Mouse (Mus musculus): ENCODE results near the gene Foxn3.

Gene Foxn3

GRCm38 (mm10) chr12:99319171-99319570 lies 244.2 kb downstream of the Foxn3 start:
- POLR2A ChIA-PET, result interaction anchor here in 2 of 4 experiments (0.5 to 2.8 kb wide), 4 partner anchors 10 to 797 kb away, joined by 3 to 16 read pairs (median 5); no protein-coding TSS in a partner anchor
- CTCF ChIA-PET, result interaction anchor here in 1 of 4 experiments (0.7 kb wide), 1 partner anchor 345 kb away, joined by 3 read pairs; no protein-coding TSS in a partner anchor

- POLR2A ChIA-PET, result interaction anchor here in 1 of 4 experiments (1.1 to 1.5 kb wide), 3 partner anchors 9 to 61 kb away, joined by 4 read pairs; no protein-coding TSS in a partner anchor
Observed at GRCm38 (mm10) chr12:99315931-99316330, 247.5 kb downstream of the Foxn3 start.

GRCm38 (mm10) chr12:99314817-99315216 lies 248.6 kb downstream of the Foxn3 start:
- POLR2A ChIA-PET, result interaction anchor here in 1 of 4 experiments (1.1 kb wide), 1 partner anchor 62 kb away, joined by 4 read pairs; no protein-coding TSS in a partner anchor
- CTCF ChIA-PET, result no interaction called here

More at GRCm38 (mm10) chr12:99315931-99316330, 247.5 kb downstream of the Foxn3 start:
- CTCF ChIA-PET, result no interaction called here

GRCm38 (mm10) chr12:99311303-99311702 lies 252.1 kb downstream of the Foxn3 start:
- CTCF ChIA-PET, result no interaction called here
- POLR2A ChIA-PET, result interaction anchor here in 1 of 4 experiments (1.0 kb wide), 1 partner anchor 19 kb away, joined by 3 read pairs; no protein-coding TSS in a partner anchor

- ChIA-PET POLR2A (interaction anchor here in 2 of 4 experiments (0.7 to 1.6 kb wide), 3 partner anchors 15 to 31 kb away, joined by 3 to 5 read pairs (median 3); no protein-coding TSS in a partner anchor), CTCF (no interaction called here)
Observed at GRCm38 (mm10) chr12:99309937-99310336, 253.4 kb downstream of the Foxn3 start.

- ChIA-PET POLR2A (interaction anchor here in 1 of 4 experiments (0.6 to 1.7 kb wide), 4 partner anchors 9 to 110 kb away, joined by 3 to 7 read pairs (median 4); no protein-coding TSS in a partner anchor), CTCF (interaction anchor here in 2 of 4 experiments (0.6 kb wide), 3 partner anchors 10 to 893 kb away, joined by 3 to 6 read pairs (median 4); no protein-coding TSS in a partner anchor)
Observed at GRCm38 (mm10) chr12:99308541-99309089, 254.8 kb downstream of the Foxn3 start.

- POLR2A ChIA-PET, result interaction anchor here in 2 of 4 experiments (0.6 to 1.5 kb wide), 3 partner anchors 23 to 95 kb away, joined by 3 to 9 read pairs (median 3); no protein-coding TSS in a partner anchor
- CTCF ChIA-PET, result interaction anchor here in 1 of 4 experiments (0.6 kb wide), 1 partner anchor 242 kb away, joined by 5 read pairs; no protein-coding TSS in a partner anchor
Observed at GRCm38 (mm10) chr12:99306536-99307204, 256.7 kb downstream of the Foxn3 start.

GRCm38 (mm10) chr12:99305784-99306535 lies 257.4 kb downstream of the Foxn3 start:
- POLR2A ChIA-PET, result interaction anchor here in 2 of 4 experiments (0.6 to 1.5 kb wide), 4 partner anchors 12 to 94 kb away, joined by 3 to 9 read pairs (median 3); no protein-coding TSS in a partner anchor
- CTCF ChIA-PET, result interaction anchor here in 2 of 4 experiments (0.6 to 1.1 kb wide), 2 partner anchors 209 to 243 kb away, joined by 4 to 5 read pairs; no protein-coding TSS in a partner anchor

- POLR2A ChIA-PET, result interaction anchor here in 2 of 4 experiments (0.8 to 1.2 kb wide), 3 partner anchors 12 to 55 kb away, joined by 3 read pairs; no protein-coding TSS in a partner anchor
- CTCF ChIA-PET, result interaction anchor here in 2 of 4 experiments (0.6 to 1.1 kb wide), 2 partner anchors 16 to 209 kb away, joined by 4 read pairs; no protein-coding TSS in a partner anchor
Observed at GRCm38 (mm10) chr12:99305324-99305723, 258.1 kb downstream of the Foxn3 start.

GRCm38 (mm10) chr12:99304056-99304455 lies 259.3 kb downstream of the Foxn3 start:
- ChIA-PET CTCF (interaction anchor here in 1 of 4 experiments (0.5 kb wide), 1 partner anchor 1388 kb away, joined by 3 read pairs; no protein-coding TSS in a partner anchor), POLR2A (interaction anchor here in 1 of 4 experiments (0.6 to 1.3 kb wide), 5 partner anchors 9 to 127 kb away, joined by 3 to 4 read pairs (median 3); no protein-coding TSS in a partner anchor)

GRCm38 (mm10) chr12:99303581-99303980 lies 259.8 kb downstream of the Foxn3 start:
- CTCF ChIA-PET, result no interaction called here
- POLR2A ChIA-PET, result interaction anchor here in 1 of 4 experiments (0.5 to 1.3 kb wide), 5 partner anchors 9 to 58 kb away, joined by 3 to 4 read pairs (median 3); no protein-coding TSS in a partner anchor

- CTCF ChIA-PET, result interaction anchor here in 2 of 4 experiments (0.5 to 1.7 kb wide), 5 partner anchors 17 to 514 kb away, joined by 3 to 8 read pairs (median 4); no protein-coding TSS in a partner anchor
- POLR2A ChIA-PET, result interaction anchor here (0.5 to 3.4 kb wide), 50 partner anchors 9 to 1806 kb away, joined by 3 to 33 read pairs (median 4); partner anchors contain the start of gene Eml5 (in 1 of the 4)
Observed at GRCm38 (mm10) chr12:99299900-99300299, 263.5 kb downstream of the Foxn3 start.

- ChIA-PET CTCF (interaction anchor here in 2 of 4 experiments (0.5 to 1.7 kb wide), 4 partner anchors 16 to 264 kb away, joined by 3 to 6 read pairs (median 4); no protein-coding TSS in a partner anchor), POLR2A (interaction anchor here (0.5 to 3.4 kb wide), 40 partner anchors 9 to 397 kb away, joined by 3 to 33 read pairs (median 4); partner anchors contain the start of gene Eml5 (in 1 of the 4))
Observed at GRCm38 (mm10) chr12:99298851-99299600, 264.4 kb downstream of the Foxn3 start.

- CTCF ChIA-PET, result no interaction called here
- POLR2A ChIA-PET, result interaction anchor here in 2 of 4 experiments (1.0 to 3.4 kb wide), 9 partner anchors 10 to 59 kb away, joined by 3 to 33 read pairs (median 7); no protein-coding TSS in a partner anchor
Observed at GRCm38 (mm10) chr12:99298242-99298641, 265.1 kb downstream of the Foxn3 start.

- ChIA-PET CTCF (no interaction called here), POLR2A (interaction anchor here in 2 of 4 experiments (1.3 to 3.4 kb wide), 5 partner anchors 17 to 55 kb away, joined by 3 to 33 read pairs (median 8); no protein-coding TSS in a partner anchor)
Observed at GRCm38 (mm10) chr12:99297792-99298191, 265.6 kb downstream of the Foxn3 start.

GRCm38 (mm10) chr12:99293532-99293931 lies 269.9 kb downstream of the Foxn3 start:
- POLR2A ChIA-PET, result interaction anchor here in 2 of 4 experiments (0.8 to 3.3 kb wide), 2 partner anchors 11 to 12 kb away, joined by 3 to 9 read pairs; no protein-coding TSS in a partner anchor
- CTCF ChIA-PET, result interaction anchor here in 1 of 4 experiments (1.4 kb wide), 1 partner anchor 210 kb away, joined by 3 read pairs; no protein-coding TSS in a partner anchor

GRCm38 (mm10) chr12:99292152-99292551 lies 271.2 kb downstream of the Foxn3 start:
- ChIA-PET CTCF (interaction anchor here in 2 of 4 experiments (0.5 to 1.4 kb wide), 2 partner anchors 209 to 543 kb away, joined by 3 read pairs; no protein-coding TSS in a partner anchor), POLR2A (interaction anchor here in 1 of 4 experiments (1.0 to 3.3 kb wide), 2 partner anchors 10 to 32 kb away, joined by 3 to 9 read pairs; no protein-coding TSS in a partner anchor)
